Mouse (Mus musculus) c-Kit-positive CD71-positive TER-119-positive erythroid progenitor cells, embryonic 14.5 days (primary cell): ENCODE data around the gene Afg3l1.
"Not testable (repeated sequence)": the region's sequence is repeated elsewhere in the genome, so short reads cannot be mapped to it uniquely, and the experiment has no call there.

Source experiments
- DNase-seq: peaks from one replicate; pipeline ENCODE4 v3.0.0-alpha.2; 2013; ENCODE audit warnings: low spot score

Gene Afg3l1

DNA sequence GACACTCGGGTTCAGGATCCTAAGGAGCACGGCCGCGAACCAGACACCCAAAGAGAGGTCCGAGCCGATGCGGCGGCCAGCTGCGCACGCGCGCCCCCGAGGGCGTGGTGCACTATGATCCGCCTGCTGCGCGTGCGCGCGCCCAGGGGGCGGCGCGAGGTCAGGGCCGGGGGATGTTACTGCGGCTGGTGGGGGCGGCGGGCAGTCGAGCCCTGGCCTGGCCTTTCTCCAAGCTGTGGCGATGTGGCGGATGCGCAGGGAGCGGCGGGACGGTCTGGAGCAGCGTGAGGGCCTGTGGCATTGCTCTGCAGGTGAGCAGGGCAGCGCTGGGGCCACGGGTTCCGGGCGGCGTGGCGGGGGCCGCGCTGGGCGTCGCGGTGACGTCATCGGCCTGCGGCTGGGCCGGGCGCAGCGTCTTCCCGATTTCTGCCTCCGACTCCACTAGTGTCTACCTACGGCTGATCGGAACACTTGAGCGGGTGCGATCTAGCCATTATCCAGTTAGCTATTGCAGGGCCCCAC, at the start of gene Afg3l1:
Afg3l1 (plus strand) TSS at position 167 of the 522 bp plus-strand sequence.
- peak; percentile 85 for DNase-seq

GRCm38 (mm10) chr8:123428343-123428893, 49.3 kb upstream of the Afg3l1 start:
- no peak for DNase-seq

GRCm38 (mm10) chr8:123428939-123429721, 48.6 kb upstream of the Afg3l1 start:
- DNase-seq, result no peak

GRCm38 (mm10) chr8:123429722-123430013, 48.0 kb upstream of the Afg3l1 start:
- not testable (repeated sequence) for DNase-seq

- not testable (repeated sequence) for DNase-seq
These were observed 46.8 kb upstream of the Afg3l1 start for GRCm38 (mm10) chr8:123430936-123431335.

DNA sequence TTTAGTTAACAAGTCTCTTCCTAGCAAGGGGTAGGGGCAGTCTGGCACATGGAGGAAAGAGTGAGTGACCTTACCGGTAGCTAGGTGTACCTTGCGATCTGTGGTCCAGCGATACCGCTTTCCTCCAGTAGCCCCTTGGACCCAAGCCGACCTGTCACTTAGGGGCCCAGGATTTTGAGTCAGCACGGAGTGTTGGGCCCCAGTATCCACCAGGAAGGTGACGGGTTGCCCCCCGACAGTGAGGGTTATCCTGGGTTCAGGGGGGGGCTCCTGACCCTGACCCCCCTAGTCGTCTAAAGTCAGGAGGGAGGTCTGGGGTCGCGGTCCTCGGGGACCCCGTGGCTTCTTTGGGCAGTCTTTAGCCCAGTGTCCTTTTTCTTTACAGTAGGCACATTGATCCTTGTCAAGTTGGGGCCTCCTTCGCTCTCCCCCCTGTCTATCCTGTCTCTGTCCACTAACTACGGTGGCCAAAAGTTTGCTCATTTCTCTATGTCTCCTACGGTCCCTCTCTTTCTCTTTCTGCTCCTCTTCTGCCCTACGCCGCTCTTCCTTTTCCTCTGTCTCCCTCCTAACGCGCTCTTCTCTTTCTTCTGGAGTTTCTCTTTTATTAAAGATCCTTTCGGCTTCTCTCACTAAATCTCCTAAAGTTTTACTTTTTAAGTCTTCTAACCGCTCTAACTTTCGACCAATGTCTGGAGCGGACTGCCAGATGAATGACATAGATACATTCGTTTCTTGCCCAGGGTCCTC, 45.9 kb upstream of the Afg3l1 start:
- no peak for DNase-seq

GRCm38 (mm10) chr8:123432381-123432780, 45.3 kb upstream of the Afg3l1 start:
- no peak for DNase-seq

DNA sequence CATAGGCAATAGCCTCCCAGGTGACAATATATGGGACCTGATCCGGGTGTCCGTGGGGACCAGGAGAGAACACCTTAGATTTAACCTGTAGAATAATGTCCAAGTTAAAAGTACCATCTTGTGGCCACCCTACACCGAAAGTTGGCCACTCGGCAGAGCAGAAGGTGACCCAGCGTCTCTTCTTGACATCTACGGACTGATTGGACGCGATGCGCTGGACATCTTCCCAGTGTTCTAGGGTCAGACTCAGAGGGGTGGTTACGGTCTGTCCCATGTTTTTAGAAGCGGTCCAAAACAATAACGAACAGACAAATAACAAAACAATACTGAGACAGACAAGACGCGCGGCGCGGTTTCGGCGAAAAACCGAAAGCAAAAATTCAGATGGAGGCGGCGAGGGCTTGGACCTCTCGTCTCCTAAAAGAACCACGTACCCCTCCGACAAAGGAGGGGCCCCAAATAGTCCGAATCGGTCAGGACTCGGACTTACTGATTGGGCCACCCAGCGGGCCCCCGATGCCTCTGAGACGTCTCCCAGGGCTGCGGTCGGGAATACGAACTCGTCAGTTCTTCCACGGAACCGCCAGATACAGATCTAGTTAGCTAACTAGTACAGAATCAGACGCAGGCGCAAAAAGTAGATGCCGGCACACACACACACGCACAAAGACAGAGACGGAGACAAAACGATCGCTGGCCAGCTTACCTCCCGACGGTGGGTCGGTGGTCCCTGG, 44.3 kb upstream of the Afg3l1 start:
- not testable (repeated sequence) for DNase-seq

DNA sequence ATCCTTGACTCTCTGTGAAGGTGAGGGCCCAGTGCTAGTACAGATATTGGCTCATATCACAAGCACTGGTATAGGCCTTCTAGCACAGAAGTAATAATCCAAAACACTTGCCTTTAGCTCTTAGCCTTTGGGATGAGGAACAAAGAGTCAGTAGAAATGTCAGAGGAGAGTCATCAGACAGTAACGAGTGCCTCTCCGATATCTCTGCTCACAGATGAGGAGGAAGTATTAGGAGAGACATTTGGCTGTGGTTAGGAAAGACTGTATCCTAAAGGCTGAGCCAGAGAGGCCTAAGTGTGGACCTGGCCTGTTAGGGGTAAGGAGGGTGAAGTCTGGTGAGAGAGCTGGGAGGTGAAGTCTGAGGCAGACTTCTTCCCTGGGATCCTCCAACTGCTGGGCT, 35.9 kb upstream of the Afg3l1 start:
- no peak for DNase-seq

GRCm38 (mm10) chr8:123442351-123442750, 35.4 kb upstream of the Afg3l1 start:
- DNase-seq, result no peak

GRCm38 (mm10) chr8:123442871-123443575, 34.7 kb upstream of the Afg3l1 start:
- peak; percentile 85 for DNase-seq

DNA sequence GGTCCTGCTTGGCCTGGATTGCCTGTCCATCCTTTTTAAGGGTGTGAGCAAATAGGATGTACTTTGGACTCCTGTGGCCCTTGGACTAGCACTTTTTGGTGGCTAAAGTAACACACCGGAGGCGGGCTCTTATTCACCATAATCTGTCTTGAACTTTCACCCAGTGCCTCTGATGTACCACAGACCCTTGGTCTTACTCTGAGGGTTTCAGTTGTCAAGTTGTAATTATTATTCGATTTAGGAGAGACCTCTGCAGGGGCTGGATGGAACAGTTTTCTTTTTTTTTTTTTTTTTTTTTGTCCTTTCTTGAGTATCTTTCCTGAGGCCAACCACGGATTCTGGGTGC, 34.2 kb upstream of the Afg3l1 start:
- DNase-seq, result peak; percentile 23

- no peak for DNase-seq
These were observed 33.6 kb upstream of the Afg3l1 start for GRCm38 (mm10) chr8:123444131-123444530.

GRCm38 (mm10) chr8:123445981-123446380, 31.7 kb upstream of the Afg3l1 start:
- DNase-seq, result no peak

- DNase-seq, result no peak
These were observed 30.9 kb upstream of the Afg3l1 start for GRCm38 (mm10) chr8:123446799-123447198.

DNA sequence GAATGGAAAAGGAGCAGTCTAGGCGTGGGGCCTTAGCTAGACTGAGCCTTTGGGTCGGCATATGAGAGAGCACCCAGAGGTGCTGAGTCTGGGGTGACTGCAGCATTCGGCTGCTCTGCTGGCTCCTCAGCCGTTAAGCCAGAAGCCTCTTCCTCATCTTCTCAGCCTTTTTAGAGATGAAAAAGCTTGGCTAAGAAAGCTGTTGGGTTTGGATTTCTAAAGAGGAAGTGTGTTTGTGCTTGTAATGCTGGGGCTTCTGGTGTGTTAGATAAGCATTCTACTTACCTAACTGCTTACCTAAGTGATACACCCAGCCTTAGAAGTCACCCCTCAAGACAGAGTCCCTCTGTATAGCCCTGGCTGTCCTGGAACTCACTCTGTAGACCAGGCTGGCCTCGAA, 26.9 kb upstream of the Afg3l1 start:
- no peak for DNase-seq

DNA sequence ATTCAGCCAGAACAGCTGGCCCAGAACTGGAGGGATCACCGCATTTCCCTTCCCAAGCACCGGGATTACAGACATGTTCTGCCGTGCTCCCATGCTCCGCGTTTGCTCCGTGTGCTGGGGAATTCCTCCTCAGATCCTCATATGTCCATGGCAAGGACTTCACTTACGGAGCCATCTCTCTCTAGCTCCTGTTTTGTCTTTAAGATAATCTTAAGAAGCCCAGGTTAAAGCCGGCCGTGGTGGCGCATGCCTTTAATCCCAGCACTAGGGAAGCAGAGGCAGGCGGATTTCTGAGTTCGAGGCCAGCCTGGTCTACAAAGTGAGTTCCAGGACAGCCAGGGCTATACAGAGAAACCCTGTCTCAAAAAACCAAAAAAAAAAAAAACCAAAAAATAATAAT, 26.0 kb upstream of the Afg3l1 start:
- not testable (repeated sequence) for DNase-seq

GRCm38 (mm10) chr8:123452149-123452548, 25.6 kb upstream of the Afg3l1 start:
- DNase-seq, result no peak

DNA sequence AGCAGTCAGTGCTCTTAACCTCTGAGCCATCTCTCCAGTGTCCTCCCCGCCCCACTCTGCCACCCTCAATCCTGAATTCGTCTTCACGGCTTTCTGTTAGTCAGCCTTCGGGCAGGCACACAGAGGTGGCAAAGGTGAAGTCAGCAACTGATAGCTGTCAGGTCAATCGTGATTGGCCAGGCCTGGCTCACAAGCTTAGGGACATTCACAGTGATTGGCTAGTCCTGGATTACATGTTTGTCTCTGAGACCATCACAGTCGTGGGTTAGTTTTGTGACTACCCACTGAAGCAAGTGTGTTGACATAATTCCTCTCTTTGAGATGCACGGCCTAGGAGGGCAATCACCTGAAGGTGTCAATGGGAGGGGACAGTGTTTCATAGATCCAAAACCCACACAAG, 24.4 kb upstream of the Afg3l1 start:
- DNase-seq, result no peak

- no peak for DNase-seq
These were observed 23.8 kb upstream of the Afg3l1 start for GRCm38 (mm10) chr8:123453951-123454350.

DNA sequence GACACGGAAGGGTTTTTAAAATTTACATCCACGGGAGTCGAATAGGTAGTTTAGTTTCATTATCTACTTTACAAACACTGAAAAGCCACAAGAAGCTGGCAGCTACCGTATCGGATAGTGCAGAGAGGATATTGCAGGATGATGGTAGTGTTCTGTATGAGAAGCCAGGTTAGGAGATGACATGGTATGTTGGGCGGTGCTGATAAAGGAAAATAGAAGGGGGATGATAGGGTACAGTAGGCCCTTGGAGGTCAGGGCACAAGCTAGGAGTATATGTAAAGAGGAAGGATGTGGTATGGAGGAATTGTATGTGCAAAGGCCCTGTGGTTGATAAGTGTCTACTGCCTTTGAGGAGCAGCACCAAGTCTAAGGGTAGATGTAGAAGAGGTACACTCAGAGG, 23.1 kb upstream of the Afg3l1 start:
- no peak for DNase-seq

- no peak for DNase-seq
These were observed 14.1 kb upstream of the Afg3l1 start for GRCm38 (mm10) chr8:123463651-123464050.
